Mouse (Mus musculus) intestine, postnatal 0 days (tissue): ENCODE measurements around the gene Ankrd13b. TPM values are rescaled to one million over a fixed set of nuclear protein-coding genes. Genes with fewer than 3 reads are reported as not detected.

Experiments used
- ATAC-seq: fragments of 200-750 bp; cut with Nextera tagmentation; 2 replicates; pipeline ENCODE4 v1.8.0; 2017; ENCODE audit warnings: mild to moderate bottlenecking, moderate TSS enrichment, moderate library complexity
- H3K27ac ChIP-seq: fragments of 300-500 bp; sonication (generic); 2 replicates; pipeline ENCODE4 v1.5.1; 2014; ENCODE audit warnings: mild to moderate bottlenecking, low read depth, low read length, moderate library complexity
- H3K27me3 ChIP-seq: fragments of 300-500 bp; sonication (generic); replicated peaks from 2 replicates; pipeline ENCODE4 v1.6.1; 2014; ENCODE audit warnings: low read length, mixed read lengths; ENCODE audit not compliant: control insufficient read depth, insufficient read depth
- H3K36me3 ChIP-seq: fragments of 300-500 bp; sonication (generic); 2 replicates; pipeline ENCODE4 v1.6.1; 2014; ENCODE audit warnings: mild to moderate bottlenecking, moderate library complexity; ENCODE audit not compliant: control insufficient read depth, insufficient read depth
- H3K4me1 ChIP-seq: fragments of 300-500 bp; sonication (generic); replicated peaks from 2 replicates; pipeline ENCODE4 v1.6.1; 2014; ENCODE audit warnings: antibody characterized with exemption, low read length, mixed read lengths; ENCODE audit not compliant: control insufficient read depth, insufficient read depth
- H3K4me2 ChIP-seq: fragments of 300-500 bp; sonication (generic); replicated peaks from 2 replicates; pipeline ENCODE4 v1.6.1; 2014; ENCODE audit warnings: low read depth, mild to moderate bottlenecking, moderate library complexity
- H3K4me3 ChIP-seq: fragments of 300-500 bp; sonication (generic); 2 replicates; pipeline ENCODE4 v1.5.1; 2014; ENCODE audit warnings: low read depth, low read length
- H3K9ac ChIP-seq: fragments of 300-500 bp; sonication (generic); 2 replicates; pipeline ENCODE4 v1.6.1; 2014; ENCODE audit warnings: mild to moderate bottlenecking, low read depth, low read length
- H3K9me3 ChIP-seq: fragments of 300-500 bp; sonication (generic); 2 replicates; pipeline ENCODE4 v1.6.1; 2016; ENCODE audit warnings: mixed run types; ENCODE audit not compliant: control insufficient read depth
- CTCF ChIP-seq: sonication (generic); IDR thresholded peaks from 2 replicates; pipeline ENCODE4 v1.5.1; 2016; ENCODE audit warnings: low read depth, mild to moderate bottlenecking, control low read depth, antibody characterized with exemption, moderate library complexity
- WGBS: fragments of 180-500 bp; shearing (Covaris S2); extraction: QIAGEN DNeasy Blood & Tissue Kit; methylation state at CpG from one replicate; pipeline ENCODE4 v1.1.7; 2014; 5-methylcytosine and 5-hydroxymethylcytosine counted together
- polyA plus RNA-seq: library from polyadenylated mRNA; unstranded; fragments of >200 nt; fragmentation: Nextera tagmentation; extraction: Ambion mirVana; gene quantifications from 2 replicates; pipeline ENCODE4 v1.2.1, GENCODE M21; 2015

Ankrd13b gene
- polyA plus RNA-seq, 1 experiment from 2014 or later = 2.1 TPM

- ATAC-seq = no peak
- TF ChIP-seq CTCF = no peak
- H3K36me3 ChIP-seq = peaks cover 71% of the 10 kb centered on the region
- H3K4me3 ChIP-seq = no peak overlapping the region
- no peak overlapping the region for H3K9ac ChIP-seq
- H3K4me2 ChIP-seq = no peak overlapping the region
- 69% methylated on average over 3 of the region's 3 CpGs for WGBS
- peaks cover 16% of the 10 kb centered on the region for H3K4me1 ChIP-seq
- H3K27me3 ChIP-seq = no peaks in the 10 kb centered on the region
- H3K27ac ChIP-seq = peak overlapping the region; percentile 94; the same call in 1 of the 2 replicates
- no peaks in the 10 kb centered on the region for H3K9me3 ChIP-seq
These were observed 14.0 kb upstream of the Ankrd13b start for GRCm38 (mm10) chr11:77503511-77503910.

DNA sequence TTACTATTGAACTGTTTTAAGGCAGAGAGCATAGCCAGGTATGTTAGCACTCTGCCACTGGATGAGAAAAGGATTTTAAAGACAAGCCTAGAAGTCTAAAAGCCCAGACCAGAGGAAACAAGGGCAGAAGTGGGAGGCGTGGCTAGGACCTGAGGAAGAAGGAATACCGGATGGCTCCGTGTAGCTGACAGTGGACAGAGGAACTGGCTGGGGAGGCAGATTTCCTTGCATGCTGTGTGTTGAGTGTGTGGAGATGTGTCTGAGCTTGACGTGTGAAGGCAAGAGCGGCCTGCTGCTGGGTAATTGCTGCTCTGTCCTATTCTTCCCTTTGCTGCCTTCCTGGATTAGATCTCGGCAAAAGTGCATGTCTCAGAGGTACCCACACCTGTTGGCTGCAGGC, 13.0 kb upstream of the Ankrd13b start:
- no peaks in the 10 kb centered on the region for H3K27me3 ChIP-seq
- H3K9me3 ChIP-seq = no peaks in the 10 kb centered on the region
- no peak for TF ChIP-seq CTCF
- peaks cover 74% of the 10 kb centered on the region for H3K36me3 ChIP-seq
- H3K4me2 ChIP-seq = no peak overlapping the region
- ATAC-seq = no peak
- no peak overlapping the region for H3K9ac ChIP-seq
- no peak overlapping the region for H3K27ac ChIP-seq
- H3K4me1 ChIP-seq = peaks cover 23% of the 10 kb centered on the region
- WGBS = 84% methylated on average over 6 of the region's 6 CpGs
- H3K4me3 ChIP-seq = no peak overlapping the region

GRCm38 (mm10) chr11:77501971-77502370, 12.5 kb upstream of the Ankrd13b start:
- H3K27ac ChIP-seq = no peak overlapping the region

GRCm38 (mm10) chr11:77501392-77501791, 11.9 kb upstream of the Ankrd13b start:
- peaks cover 18% of the 10 kb centered on the region for H3K4me1 ChIP-seq
- peaks cover 73% of the 10 kb centered on the region for H3K36me3 ChIP-seq
- WGBS = 22% methylated on average over 5 of the region's 5 CpGs
- TF ChIP-seq CTCF = peak; percentile 92
- no peak for ATAC-seq
- no peaks in the 10 kb centered on the region for H3K9me3 ChIP-seq
- H3K9ac ChIP-seq = 0 out of 2 replicates have a peak overlapping the region, but pooled peaks have one; percentile 3
- H3K27ac ChIP-seq = 0 out of 2 replicates have a peak overlapping the region, but pooled peaks have one; percentile 28
- no peak overlapping the region for H3K4me3 ChIP-seq
- H3K4me2 ChIP-seq = no peak overlapping the region
- H3K27me3 ChIP-seq = no peaks in the 10 kb centered on the region

More at GRCm38 (mm10) chr11:77501971-77502370, 12.5 kb upstream of the Ankrd13b start:
- Histone ChIP-seq H3K4me1 (peaks cover 21% of the 10 kb centered on the region), H3K4me2 (no peak overlapping the region), H3K4me3 (no peak overlapping the region), H3K36me3 (peaks cover 74% of the 10 kb centered on the region), H3K9ac (no peak overlapping the region), H3K9me3 (no peaks in the 10 kb centered on the region), H3K27me3 (no peaks in the 10 kb centered on the region)
- 77% methylated on average over 4 of the region's 4 CpGs for WGBS
- no peak for TF ChIP-seq CTCF
- ATAC-seq = no peak

DNA sequence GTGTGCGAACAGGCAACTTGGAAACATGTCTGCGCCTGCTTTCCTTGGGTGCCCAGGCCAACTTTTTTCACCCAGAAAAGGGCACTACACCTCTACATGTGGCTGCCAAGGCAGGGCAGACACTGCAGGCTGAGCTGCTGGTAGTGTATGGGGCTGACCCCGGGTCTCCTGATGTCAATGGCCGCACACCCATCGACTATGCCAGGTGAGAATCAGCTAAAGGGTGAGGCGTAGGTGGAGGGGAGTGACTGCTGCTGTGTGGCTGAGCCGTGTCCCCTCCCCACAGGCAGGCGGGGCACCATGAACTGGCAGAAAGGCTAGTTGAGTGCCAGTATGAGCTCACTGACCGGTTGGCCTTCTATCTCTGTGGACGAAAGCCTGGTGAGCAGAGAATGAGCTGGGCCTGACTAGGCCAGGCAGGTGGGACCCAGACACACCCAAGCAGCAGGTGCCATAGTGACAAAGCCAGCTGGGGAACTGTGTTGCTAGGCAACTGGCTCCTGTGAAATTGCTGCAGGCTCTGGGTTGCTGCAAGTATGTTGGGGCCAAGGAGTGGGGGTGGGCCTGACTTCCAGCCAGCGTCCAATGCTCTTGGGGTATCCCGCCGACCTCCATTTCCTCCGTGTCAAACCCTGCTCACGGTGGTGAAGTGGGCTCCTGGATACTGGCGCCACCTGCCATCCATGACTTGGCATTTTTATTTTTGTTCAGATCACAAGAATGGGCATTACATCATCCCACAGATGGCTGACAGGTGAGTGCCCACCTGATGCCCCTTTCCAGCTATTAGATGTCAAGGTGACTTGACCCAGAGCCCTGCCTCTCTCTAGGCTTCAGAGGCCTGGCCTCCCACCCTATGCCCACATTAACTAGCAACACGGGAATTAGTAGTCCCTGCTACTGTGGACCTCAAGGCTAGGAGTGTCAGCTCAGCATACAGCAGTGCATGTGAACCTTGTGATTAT, 11.2 kb upstream of the Ankrd13b start:
- H3K4me2 ChIP-seq = no peak overlapping the region
- no peak for ATAC-seq
- H3K9me3 ChIP-seq = no peaks in the 10 kb centered on the region
- peaks cover 16% of the 10 kb centered on the region for H3K4me1 ChIP-seq
- peaks cover 66% of the 10 kb centered on the region for H3K36me3 ChIP-seq
- no peak for TF ChIP-seq CTCF
- no peak overlapping the region for H3K4me3 ChIP-seq
- 0 out of 2 replicates have a peak overlapping the region, but pooled peaks have one; percentile 3 for H3K9ac ChIP-seq
- 68% methylated on average over 17 of the region's 17 CpGs for WGBS
- 0 out of 2 replicates have a peak overlapping the region, but pooled peaks have one; percentile 28 for H3K27ac ChIP-seq
- no peaks in the 10 kb centered on the region for H3K27me3 ChIP-seq

DNA sequence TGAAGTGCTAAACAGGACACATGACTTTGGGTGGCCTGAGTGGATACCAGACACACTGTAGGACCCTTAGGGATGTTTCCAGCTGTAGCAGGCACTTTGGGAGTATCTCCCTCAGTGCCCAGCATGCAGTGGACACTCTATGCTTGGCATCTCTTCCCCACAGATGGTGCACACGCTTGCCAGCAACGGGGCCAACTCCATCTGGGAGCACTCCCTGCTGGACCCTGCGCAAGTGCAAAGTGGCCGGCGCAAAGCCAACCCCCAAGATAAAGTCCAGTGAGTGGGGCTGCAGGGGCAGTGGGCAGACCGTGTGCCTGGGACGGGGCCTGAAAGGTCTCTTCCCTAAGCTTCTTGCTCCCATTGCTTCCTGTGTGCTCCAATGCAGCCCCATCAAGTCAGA, 9.9 kb upstream of the Ankrd13b start:
- 88% methylated on average over 7 of the region's 7 CpGs for WGBS

More for the DNA sequence above, 9.9 kb upstream of the Ankrd13b start:
- H3K4me3 ChIP-seq = no peak overlapping the region
- no peak overlapping the region for H3K4me2 ChIP-seq
- TF ChIP-seq CTCF = no peak
- peak overlapping the region; percentile 15; the same call in 1 of the 2 replicates for H3K27ac ChIP-seq
- no peak overlapping the region for H3K9ac ChIP-seq
- no peaks in the 10 kb centered on the region for H3K9me3 ChIP-seq
- peaks cover 18% of the 10 kb centered on the region for H3K4me1 ChIP-seq
- no peak for ATAC-seq
- H3K36me3 ChIP-seq = peaks cover 53% of the 10 kb centered on the region
- no peaks in the 10 kb centered on the region for H3K27me3 ChIP-seq
